Mouse (Mus musculus): ENCODE results near the gene Tradd.

GRCm38 (mm10) chr8:105295895-105296573 lies 31.6 kb upstream of the Tradd start, which contains the start of gene Exoc3l:
- no peak for TF ChIP-seq CTCF (IDR thresholded peaks at IDR 0.05; ENCODE audit: extremely low read depth, insufficient read depth, low read length)
- TF ChIP-seq POLR2A (IDR thresholded peaks at IDR 0.05; ENCODE audit: extremely low read depth, insufficient read depth, low read length): no peak
